Mouse (Mus musculus): ENCODE results near the gene Pnp2. TPM values are rescaled to one million over a fixed set of nuclear protein-coding genes. Genes with fewer than 3 reads are reported as not detected.
A peak's percentile ranks its signal among the peaks of the same experiment; 100 is the strongest.
"Not testable (repeated sequence)": the region's sequence is repeated elsewhere in the genome, so short reads cannot be mapped to it uniquely, and the experiment has no call there.

Pnp2 gene
- 0.57 and 0.60 TPM in 2 replicates for polyA plus RNA-seq (2015; fragmentation: Nextera tagmentation; extraction: Ambion mirVana)

DNA sequence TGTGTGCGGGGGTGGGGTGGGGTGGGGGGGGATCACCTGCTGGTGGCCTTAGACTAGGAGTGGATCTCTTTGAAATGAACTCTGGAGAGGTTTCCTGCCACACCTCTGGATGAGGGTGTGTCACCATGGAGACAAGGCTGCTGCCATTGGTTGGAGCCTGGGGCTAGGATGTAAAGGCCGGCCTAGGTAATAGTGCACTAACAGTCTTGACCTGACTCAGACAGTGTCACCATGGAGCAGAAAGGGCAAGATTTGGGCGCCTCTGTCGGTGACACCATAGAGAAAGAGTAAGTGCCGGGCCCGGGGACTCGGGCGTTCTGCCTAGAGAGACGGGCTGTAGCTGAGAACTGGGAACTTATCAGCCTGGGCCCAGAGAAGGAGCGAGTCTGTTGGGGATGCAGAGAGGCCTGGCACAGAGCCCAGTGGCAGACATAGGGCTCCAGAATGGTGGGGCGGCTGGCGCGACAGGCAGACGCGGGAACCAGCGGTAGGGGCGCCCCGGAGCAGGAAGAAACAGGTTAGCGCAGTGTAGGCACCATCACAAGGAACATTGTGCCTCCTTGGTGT lies at the start of gene Pnp2:
Gene Pnp2, plus strand, starts transcription at position 51 of the 567 bp plus-strand sequence.
- 8% methylated on average over 19 of the region's 19 CpGs for WGBS
- H3K27me3 ChIP-seq; H3K27ac ChIP-seq; H3K9ac ChIP-seq; H3K4me1 ChIP-seq (replicated peaks); H3K4me3 ChIP-seq; H3K9me3 ChIP-seq; H3K36me3 ChIP-seq: not testable (repeated sequence)
- ATAC-seq (ENCODE audit: low FRiP score) = peak; percentile 93
- peak within 1 kb of the TSS; percentile 40 for H3K4me2 ChIP-seq

GRCm38 (mm10) chr14:50908126-50908525 lies 47.7 kb upstream of the Pnp2 start:
- Histone ChIP-seq H3K36me3 (peaks cover 18% of the 10 kb centered on the region), H3K9me3 (no peaks in the 10 kb centered on the region), H3K4me3 (no peak overlapping the region), H3K27ac (no peak overlapping the region), H3K4me2 (no peak overlapping the region), H3K27me3 (no peaks in the 10 kb centered on the region), H3K9ac (no peak overlapping the region), H3K4me1 (replicated peaks) (peaks cover 8% of the 10 kb centered on the region; the same call in 1 of the 2 replicates)
- no peak for ATAC-seq (ENCODE audit: low FRiP score)
- 87% methylated on average over 4 of the region's 4 CpGs for WGBS

- WGBS = 64% methylated on average over 3 of the region's 3 CpGs
- Histone ChIP-seq H3K9me3 (no peaks in the 10 kb centered on the region), H3K4me1 (replicated peaks) (no peaks in the 10 kb centered on the region), H3K27me3 (no peaks in the 10 kb centered on the region), H3K4me3 (no peak overlapping the region), H3K27ac (no peak overlapping the region), H3K9ac (no peak overlapping the region), H3K4me2 (no peak overlapping the region), H3K36me3 (peaks cover 48% of the 10 kb centered on the region)
- ATAC-seq (ENCODE audit: low FRiP score) = no peak
Measured at GRCm38 (mm10) chr14:50911356-50911755, 44.4 kb upstream of the Pnp2 start.

DNA sequence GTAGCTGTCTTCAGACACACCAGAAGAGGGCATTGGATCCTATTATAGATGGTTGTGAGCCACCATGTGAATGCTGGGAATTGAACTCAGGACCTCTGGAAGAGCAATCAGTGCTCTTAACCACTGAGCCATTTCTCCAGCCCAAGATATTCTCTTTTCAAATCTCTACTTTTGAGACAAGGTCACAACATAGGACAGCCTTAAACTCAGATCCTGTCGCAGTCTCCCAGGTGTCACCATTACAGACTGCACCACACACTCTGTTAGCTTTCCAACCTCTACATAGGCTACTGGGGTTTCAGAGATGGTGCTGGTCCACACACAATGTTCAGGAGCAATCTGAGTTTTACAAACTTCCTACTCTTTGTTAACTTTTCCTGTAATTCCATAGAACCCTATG lies 32.4 kb upstream of the Pnp2 start:
- H3K4me3 ChIP-seq = peak overlapping the region; percentile 69
- H3K27me3 ChIP-seq; ATAC-seq (ENCODE audit: low FRiP score); H3K27ac ChIP-seq; H3K9me3 ChIP-seq: not testable (repeated sequence)
- WGBS = 86% methylated on average over 1 of the region's 1 CpGs
- H3K4me1 ChIP-seq (replicated peaks) = peaks cover 35% of the 10 kb centered on the region
- H3K9ac ChIP-seq = peak overlapping the region; percentile 84
- peaks cover 29% of the 10 kb centered on the region for H3K36me3 ChIP-seq
- H3K4me2 ChIP-seq = peak overlapping the region; percentile 83

DNA sequence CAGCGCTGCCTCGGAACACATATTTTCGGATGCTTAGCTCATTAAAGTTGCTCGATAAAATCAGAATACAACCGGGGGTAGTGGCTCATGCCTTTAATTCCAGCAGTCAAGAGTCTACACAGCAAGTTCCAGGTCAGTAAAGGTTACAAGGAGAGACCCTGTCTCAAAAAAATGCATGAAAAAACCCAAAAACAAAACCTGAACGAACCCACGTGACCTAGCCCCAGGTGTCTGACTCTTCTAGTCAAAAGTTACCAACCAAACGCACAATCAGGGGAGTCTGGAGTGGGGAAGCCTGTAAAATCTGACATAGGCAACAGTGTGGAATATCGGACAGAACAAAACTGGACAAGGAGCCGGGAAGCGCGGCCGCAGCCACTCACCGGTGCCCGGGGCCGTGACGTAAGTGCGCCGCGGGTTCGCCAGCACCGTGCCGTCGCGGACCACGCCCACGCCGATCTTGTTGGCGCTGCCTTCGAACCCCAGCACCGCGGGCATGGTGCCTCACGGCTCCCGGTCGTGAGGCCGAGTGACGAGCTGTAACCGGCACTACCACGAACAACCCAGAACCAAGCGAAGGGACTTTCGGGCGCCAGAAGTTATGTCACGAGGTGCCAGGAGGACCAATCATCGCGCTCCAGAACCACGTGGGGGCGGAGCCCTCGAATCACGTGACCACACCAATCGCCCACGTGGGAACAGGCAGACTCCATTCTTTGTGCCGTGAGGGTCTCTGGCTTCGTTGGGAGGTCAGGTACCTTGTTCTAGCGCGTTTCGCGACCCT lies 31.3 kb upstream of the Pnp2 start, which contains the start of the genes Osgep and Apex1:
Gene Osgep, minus strand, starts transcription at position 613 of the 784 bp plus-strand sequence.
Gene Apex1, plus strand, starts transcription at position 688 of the 784 bp plus-strand sequence.
- ATAC-seq (ENCODE audit: low FRiP score) = peak; percentile 96
- WGBS = under 1% methylated on average over 57 of the region's 57 CpGs

DNA sequence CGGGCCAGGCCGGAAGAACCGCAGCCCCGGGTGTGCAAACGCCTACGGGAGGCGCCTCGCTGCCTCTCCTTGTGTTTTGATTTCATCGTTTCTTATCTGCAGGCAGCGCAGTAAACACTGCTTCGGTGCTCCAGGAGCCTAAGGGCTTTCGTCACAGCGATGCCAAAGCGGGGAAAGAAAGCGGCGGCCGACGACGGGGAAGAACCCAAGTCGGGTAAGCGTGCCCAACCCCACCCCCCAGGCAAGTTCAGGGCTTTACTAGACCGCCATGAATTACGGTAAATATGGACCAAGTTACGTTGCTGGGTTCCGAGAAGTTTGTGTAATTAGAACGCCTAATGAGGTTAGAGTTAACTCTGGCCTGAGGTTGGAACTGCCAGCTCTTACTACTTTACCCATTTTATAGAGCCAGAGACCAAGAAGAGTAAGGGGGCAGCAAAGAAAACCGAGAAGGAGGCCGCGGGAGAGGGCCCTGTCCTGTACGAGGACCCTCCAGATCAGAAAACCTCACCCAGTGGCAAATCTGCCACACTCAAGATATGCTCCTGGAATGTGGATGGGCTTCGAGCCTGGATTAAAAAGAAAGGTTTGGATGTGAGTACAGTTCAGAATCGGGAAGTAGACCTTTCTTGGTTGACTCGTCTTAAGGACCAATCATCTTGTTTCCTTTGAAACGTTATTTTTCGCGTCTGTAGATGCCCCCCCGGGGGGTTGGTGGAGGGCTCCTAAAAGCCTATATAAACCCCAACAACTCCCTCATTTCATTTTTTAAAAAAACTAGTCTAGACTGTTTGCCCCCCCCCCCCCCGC lies 30.5 kb upstream of the Pnp2 start:
- Histone ChIP-seq H3K4me1 (replicated peaks) (peaks cover 53% of the 10 kb centered on the region), H3K4me3 (peak overlapping the region; percentile 69), H3K27me3 (no peaks in the 10 kb centered on the region), H3K4me2 (peak overlapping the region; percentile 83), H3K27ac (peak overlapping the region; percentile 88), H3K9me3 (no peaks in the 10 kb centered on the region), H3K36me3 (peaks cover 33% of the 10 kb centered on the region), H3K9ac (peak overlapping the region; percentile 84)
- ATAC-seq (ENCODE audit: low FRiP score) = peak; percentile 69
- 2% methylated on average over 38 of the region's 38 CpGs for WGBS

More for the DNA sequence above, 31.3 kb upstream of the Pnp2 start, which contains the start of the genes Osgep and Apex1:
- H3K27ac ChIP-seq = peak within 1 kb of the TSS; percentile 88
- no peaks in the 10 kb centered on the region for H3K27me3 ChIP-seq
- peaks cover 45% of the 10 kb centered on the region for H3K4me1 ChIP-seq (replicated peaks)
- H3K4me3 ChIP-seq = peak within 1 kb of the TSS; percentile 69
- peaks cover 33% of the 10 kb centered on the region for H3K36me3 ChIP-seq
- H3K4me2 ChIP-seq = peak within 1 kb of the TSS; percentile 83
- H3K9ac ChIP-seq = peak within 1 kb of the TSS; percentile 84
- H3K9me3 ChIP-seq = no peaks in the 10 kb centered on the region

- ATAC-seq (ENCODE audit: low FRiP score) = no peak
- no peaks in the 10 kb centered on the region for H3K9me3 ChIP-seq
- no peak overlapping the region for H3K27ac ChIP-seq
- no peak overlapping the region for H3K4me2 ChIP-seq
- H3K36me3 ChIP-seq = peaks cover 33% of the 10 kb centered on the region
- 66% methylated on average over 3 of the region's 3 CpGs for WGBS
- H3K9ac ChIP-seq = peak overlapping the region; percentile 19; the same call in 1 of the 2 replicates
- H3K27me3 ChIP-seq = no peaks in the 10 kb centered on the region
- H3K4me3 ChIP-seq = no peak overlapping the region
- H3K4me1 ChIP-seq (replicated peaks) = peaks cover 59% of the 10 kb centered on the region
Measured at GRCm38 (mm10) chr14:50927366-50927765, 28.4 kb upstream of the Pnp2 start.

- Histone ChIP-seq H3K36me3 (peaks cover 33% of the 10 kb centered on the region), H3K27me3 (no peaks in the 10 kb centered on the region), H3K27ac (peak overlapping the region; percentile 91), H3K4me2 (peak overlapping the region; percentile 92), H3K4me1 (replicated peaks) (peaks cover 50% of the 10 kb centered on the region), H3K4me3 (peak overlapping the region; percentile 93), H3K9ac (peak overlapping the region; percentile 99), H3K9me3 (no peaks in the 10 kb centered on the region)
- ATAC-seq (ENCODE audit: low FRiP score) = no peak
- WGBS = 18% methylated on average over 10 of the region's 10 CpGs
Measured at GRCm38 (mm10) chr14:50929951-50930350, 25.8 kb upstream of the Pnp2 start.

DNA sequence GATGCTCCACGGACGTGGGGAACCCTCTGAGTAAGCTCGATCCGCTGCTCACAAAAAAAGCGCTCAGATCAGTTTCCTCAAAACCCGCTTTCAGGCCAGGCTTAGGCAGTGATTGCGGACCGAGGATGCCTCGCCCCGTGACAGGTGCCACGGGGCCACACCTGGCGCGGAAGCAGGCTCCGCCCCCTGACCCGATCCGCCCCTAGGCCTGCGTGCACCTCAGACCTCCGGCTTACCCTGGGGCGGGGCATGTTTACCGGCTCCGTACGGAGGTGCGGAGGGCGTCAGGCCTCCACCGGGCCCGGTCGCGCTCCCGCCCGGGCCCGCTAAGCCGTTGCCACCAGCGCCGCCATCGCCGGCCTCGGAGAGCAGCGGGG lies 25.4 kb upstream of the Pnp2 start:
- H3K4me2 ChIP-seq = peak overlapping the region; percentile 92
- H3K9ac ChIP-seq = peak overlapping the region; percentile 99
- peaks cover 33% of the 10 kb centered on the region for H3K36me3 ChIP-seq
- H3K4me3 ChIP-seq = peak overlapping the region; percentile 93
- H3K9me3 ChIP-seq = no peaks in the 10 kb centered on the region
- peaks cover 50% of the 10 kb centered on the region for H3K4me1 ChIP-seq (replicated peaks)
- H3K27me3 ChIP-seq = no peaks in the 10 kb centered on the region
- ATAC-seq (ENCODE audit: low FRiP score) = peak; percentile 62
- WGBS = under 1% methylated on average over 38 of the region's 38 CpGs
- H3K27ac ChIP-seq = peak overlapping the region; percentile 91

- peaks cover 33% of the 10 kb centered on the region for H3K36me3 ChIP-seq
- under 1% methylated on average over 67 of the region's 68 CpGs for WGBS
Measured at GRCm38 (mm10) chr14:50930754-50931492, 24.9 kb upstream of the Pnp2 start, which contains the start of the genes Pip4p1 and Pnp. Pip4p1 (minus strand) TSS chr14:50930856. Pnp (plus strand) TSS chr14:50931082.

DNA sequence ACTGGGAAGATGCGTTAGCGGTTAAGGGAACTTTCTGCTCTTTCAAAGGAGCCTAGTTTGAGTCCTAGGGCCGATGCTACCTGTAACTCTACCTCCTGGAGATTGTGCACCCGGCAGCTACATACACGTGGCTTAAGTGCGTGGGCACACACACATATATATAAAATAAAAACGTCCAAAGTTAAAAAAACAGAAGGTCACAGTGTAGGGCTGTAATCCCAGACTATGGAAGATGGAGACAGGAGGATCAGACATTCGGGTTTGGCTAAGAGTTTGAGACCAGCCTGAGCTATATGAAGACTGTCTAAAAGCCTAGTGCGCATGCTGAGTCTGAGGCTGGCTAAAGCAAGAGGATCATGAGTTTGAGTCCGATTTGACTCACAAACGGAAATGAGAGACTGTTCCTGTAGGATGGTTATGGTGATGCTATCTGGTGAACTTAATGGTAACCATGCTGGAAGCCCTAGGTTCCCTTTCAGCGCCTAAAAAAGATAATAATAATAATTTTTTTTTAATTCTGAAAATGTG lies 24.2 kb upstream of the Pnp2 start:
- Histone ChIP-seq H3K9ac (peak overlapping the region; percentile 63), H3K4me3 (peak overlapping the region; percentile 93), H3K27ac (peak overlapping the region; percentile 90), H3K9me3 (no peaks in the 10 kb centered on the region), H3K4me2 (peak overlapping the region; percentile 59), H3K36me3 (peaks cover 28% of the 10 kb centered on the region), H3K4me1 (replicated peaks) (peaks cover 38% of the 10 kb centered on the region), H3K27me3 (no peaks in the 10 kb centered on the region)
- ATAC-seq (ENCODE audit: low FRiP score) = no peak
- 8% methylated on average over 12 of the region's 12 CpGs for WGBS

More at GRCm38 (mm10) chr14:50930754-50931492, 24.9 kb upstream of the Pnp2 start, which contains the start of the genes Pip4p1 and Pnp:
- Histone ChIP-seq H3K4me2 (peak within 1 kb of the TSS; percentile 92), H3K27ac (peak within 1 kb of the TSS; percentile 91), H3K27me3 (no peaks in the 10 kb centered on the region), H3K9me3 (no peaks in the 10 kb centered on the region), H3K4me3 (peak within 1 kb of the TSS; percentile 93), H3K4me1 (replicated peaks) (peaks cover 44% of the 10 kb centered on the region), H3K9ac (peak within 1 kb of the TSS; percentile 99)
- peak; percentile 100 for ATAC-seq (ENCODE audit: low FRiP score)
